Mouse (Mus musculus): ENCODE data around the gene Ly75.

Gene Ly75

GRCm38 (mm10) chr2:60322031-60322726 lies 60.9 kb downstream of the Ly75 start:
- DNase-seq (ENCODE audit: low spot score) = no peak

DNA sequence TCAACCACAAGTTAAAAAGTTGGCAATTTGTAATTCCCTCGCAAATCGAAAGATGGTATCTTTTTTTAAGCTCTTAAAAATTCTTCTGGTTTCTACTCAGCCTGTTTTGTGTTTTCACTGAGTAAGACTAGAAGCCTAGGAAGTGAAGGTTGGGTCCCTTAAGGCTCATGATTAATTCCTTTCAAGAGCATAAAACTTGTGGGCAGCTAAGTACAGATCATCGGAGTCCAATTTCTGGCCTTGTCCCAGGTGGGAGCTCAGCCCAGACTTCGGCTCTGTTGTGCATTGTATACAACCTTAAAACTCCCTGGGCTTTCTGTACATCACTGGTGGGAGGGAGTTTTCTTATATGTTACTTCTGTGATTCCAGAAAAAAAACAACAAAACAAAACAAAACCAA lies 79.3 kb downstream of the Ly75 start:
- no peak for DNase-seq (ENCODE audit: low spot score)

DNA sequence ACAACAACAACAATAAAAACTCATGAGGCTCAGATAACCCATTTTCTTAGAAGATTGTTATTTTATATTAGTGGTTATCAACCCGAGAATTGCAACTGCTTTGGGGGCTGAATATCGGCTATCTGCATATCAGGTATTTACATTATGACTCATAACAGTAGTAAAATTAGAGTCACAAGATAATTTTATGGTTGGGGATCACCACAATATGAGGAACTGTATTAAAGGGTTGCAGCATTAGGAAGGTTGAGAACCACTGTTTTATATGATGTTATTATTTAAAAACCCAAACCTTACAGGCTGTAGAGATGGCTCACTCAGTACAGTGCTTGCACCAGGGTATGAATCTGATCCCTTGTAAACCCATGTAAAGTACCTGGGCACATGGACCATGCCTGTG lies 83.8 kb downstream of the Ly75 start:
- no peak for DNase-seq (ENCODE audit: low spot score)

- no peak for DNase-seq (ENCODE audit: low spot score)
Observed at GRCm38 (mm10) chr2:60298266-60298665, 84.8 kb downstream of the Ly75 start.

DNA sequence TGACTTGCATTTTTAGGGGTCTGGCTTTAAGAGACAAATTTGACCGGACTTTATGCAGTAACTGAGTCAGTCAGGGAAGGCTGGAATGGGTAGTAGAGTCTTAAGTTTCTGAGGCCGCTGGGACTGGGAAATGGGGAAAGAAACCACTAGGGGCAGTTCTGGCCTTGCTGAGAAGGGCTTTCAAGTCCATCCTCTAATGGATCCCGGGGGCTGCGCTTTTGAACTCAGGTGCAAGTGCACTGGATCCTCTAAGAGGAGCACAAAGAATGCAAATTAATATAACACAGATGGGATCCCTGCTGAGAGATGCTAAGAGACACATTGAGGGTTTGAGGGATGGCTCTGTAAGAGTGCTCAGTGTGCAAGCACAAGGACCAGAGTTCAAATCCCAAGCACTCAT lies 91.7 kb downstream of the Ly75 start:
- DNase-seq (ENCODE audit: low spot score) = no peak

DNA sequence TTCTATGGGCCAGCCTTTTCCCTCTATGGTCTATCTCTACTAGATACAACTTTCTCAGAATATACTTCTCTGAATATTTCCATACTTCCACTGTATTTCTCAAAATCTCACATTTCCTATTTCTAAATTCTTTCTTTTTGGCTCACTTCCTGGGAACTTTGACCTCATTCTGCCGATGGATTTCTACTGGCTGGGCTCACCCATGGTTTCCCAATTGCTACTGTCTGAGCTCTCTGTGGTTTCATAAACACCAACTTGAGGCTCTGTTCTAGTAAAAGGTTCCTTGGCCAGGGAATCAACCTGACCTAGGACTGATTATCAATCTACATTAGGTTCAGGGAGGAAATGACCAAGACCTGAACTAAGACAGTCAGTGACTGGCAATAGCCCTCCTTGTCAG lies 93.7 kb downstream of the Ly75 start:
- DNase-seq (ENCODE audit: low spot score) = no peak

DNA sequence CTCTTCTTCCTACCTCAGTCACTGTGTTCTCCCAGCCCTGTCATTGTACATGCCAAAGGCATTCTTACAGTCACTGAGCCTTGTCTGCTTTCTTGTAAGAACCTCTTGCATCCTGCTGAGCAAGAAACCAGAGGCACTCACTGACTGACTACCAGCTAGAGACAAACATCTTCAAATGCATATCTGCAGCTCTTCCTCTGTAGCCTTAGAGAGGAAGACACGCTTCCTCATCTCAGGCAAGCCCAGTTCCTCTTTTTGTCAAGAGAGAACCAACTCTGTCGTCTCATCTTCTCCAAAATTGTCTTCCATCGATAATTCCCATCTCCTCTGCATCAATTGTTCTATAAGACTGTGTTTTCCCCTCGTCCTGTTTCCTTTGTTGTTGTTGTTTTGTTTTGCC lies 94.5 kb downstream of the Ly75 start:
- no peak for DNase-seq (ENCODE audit: low spot score)

DNA sequence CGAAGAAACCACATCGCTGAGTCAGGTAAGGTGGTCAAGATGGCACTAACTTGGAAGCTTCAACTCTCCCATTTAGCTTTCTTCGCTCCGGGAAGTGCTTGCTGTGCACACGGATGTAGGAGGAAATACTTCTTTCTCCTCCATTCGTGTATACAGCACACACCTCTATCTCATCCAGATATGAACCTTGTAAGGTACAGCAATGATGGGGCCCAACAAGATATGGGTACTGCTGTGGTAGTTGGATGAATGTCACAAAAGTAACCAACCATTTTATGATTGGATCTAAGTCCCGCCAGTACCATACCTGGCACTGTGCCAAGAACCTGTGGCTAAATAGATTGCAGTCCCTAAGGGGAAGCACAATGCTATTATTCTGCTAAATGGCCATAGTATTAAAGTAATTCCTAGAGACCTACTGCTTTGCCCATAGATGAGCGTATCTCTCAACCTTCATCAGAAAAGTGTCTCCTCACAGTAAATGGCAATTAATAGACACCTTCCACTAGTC lies 97.9 kb downstream of the Ly75 start:
- DNase-seq (ENCODE audit: low spot score) = no peak

- DNase-seq (ENCODE audit: low spot score) = no peak
Observed at GRCm38 (mm10) chr2:60284467-60284821, 98.7 kb downstream of the Ly75 start, which contains the start of gene Cd302. Gene Cd302, minus strand, starts transcription at chr2:60284488.

- peak; percentile 69 for DNase-seq (ENCODE audit: low spot score)
Observed at GRCm38 (mm10) chr2:60283751-60284466, 99.2 kb downstream of the Ly75 start.

DNA sequence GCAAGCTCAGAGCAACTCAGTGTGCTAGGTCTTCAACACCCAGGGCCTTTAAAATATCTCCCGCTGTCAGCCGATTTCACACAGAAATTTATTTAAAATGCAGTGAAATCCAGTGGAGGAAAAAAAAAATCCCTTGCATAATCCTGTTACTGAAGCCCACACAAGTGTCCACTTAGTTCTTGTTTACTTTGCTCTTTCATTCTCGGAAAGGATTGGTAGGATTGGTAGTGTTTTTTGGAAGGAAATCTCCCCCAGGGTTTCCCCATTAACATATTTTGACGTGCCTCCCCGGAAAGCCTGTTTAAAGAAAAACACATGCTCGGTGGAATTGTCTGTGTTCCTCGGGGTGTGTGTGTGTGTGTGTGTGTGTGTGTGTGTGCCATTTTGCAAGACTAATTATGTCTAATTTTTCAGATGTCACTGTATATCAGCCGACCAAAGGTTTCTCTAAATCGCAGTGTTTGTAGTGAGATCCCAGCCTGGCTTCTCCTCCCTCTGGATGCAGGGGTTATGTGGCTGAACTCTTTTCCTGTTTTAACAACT lies 99.8 kb downstream of the Ly75 start:
- DNase-seq (ENCODE audit: low spot score) = no peak

DNA sequence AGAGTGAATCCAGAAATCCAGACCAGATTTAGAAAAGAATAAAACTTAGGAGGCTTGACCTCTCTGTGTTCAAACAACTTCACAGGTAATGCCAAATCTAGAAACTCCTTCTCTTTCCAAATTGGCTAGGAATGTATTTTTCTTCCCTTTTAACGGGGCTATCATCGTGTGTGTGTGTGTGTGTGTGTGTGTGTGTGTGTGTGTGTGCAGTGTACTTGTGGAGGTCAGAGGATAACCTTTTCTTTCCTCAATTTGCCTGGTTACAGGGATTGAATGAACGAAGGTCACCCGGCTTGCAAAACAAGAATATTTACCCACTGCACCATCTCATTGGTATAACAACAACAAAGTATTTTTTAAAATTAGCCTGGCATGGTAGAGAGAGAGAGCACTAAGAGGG lies 100.5 kb downstream of the Ly75 start:
- DNase-seq (ENCODE audit: low spot score) = no peak

DNA sequence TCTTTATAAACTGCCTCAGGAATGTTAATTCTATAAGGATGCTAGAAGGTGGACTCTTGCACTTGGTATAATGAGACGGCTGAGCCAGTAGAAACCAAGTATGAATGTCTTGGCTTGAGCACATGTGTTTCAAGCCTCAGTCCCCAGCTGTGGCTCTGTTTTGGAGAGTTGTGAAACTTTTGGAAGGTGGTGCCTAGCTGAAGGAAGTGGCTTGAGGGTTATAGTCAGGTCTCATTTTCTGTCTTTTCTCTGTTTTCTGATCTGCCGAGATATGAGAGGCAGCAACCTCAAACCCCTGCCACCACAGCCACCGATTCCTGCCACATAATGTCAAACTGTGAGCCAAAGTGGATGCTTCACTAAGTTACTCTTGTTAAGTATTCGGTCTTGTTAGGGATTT lies 104.5 kb downstream of the Ly75 start:
- DNase-seq (ENCODE audit: low spot score) = no peak

DNA sequence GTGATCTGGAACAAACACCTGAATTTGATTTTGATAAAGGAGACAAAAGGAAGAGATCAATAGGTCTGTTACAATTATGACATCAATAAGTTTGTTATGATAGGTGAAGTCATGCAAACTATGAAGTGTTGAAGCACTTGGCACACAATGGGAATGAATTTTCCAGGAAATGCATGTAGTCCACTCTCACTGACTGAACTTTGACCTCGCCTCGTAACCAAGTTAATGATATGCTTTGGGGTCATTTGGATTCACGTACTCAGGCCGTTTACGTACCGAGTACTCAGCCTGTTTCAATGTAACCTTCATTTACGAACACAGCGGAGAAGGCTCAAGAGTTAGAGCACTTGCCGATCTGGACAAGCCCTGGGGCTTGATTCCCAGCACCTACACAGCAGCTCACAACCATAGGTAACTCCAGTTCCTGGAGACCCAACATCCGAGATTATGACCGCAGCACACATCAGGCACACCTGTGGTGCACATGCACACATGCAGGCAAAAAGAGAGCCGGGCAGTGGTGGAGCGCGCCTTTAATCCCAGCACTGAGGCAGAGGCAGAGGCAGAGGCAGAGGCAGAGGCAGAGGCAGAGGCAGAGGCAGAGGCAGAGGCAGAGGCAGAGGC lies 113.1 kb downstream of the Ly75 start:
- DNase-seq (ENCODE audit: low spot score) = no peak

DNA sequence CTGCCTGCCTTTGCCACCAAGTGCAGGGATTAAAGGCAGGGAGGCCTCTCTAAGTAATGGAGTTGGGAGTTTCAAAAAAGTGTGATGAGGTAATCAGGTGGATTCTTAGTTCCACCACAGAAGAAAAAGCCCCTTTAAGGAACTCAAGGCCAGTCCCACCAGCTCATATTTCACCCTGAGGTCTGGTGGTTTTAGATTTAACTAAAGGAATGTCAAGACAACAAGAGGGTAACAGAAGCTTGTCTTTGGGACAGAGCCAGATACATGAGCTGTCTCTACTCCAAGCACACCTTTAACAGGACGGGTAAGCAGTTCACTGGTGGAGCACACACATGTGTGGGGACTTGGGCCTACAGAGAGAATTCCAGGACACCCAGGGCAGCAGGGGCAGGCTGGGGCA lies 115.5 kb downstream of the Ly75 start:
- no peak for DNase-seq (ENCODE audit: low spot score)

- DNase-seq (ENCODE audit: low spot score) = no peak
Observed at GRCm38 (mm10) chr2:60260621-60261350, 122.3 kb downstream of the Ly75 start.

- no peak for DNase-seq (ENCODE audit: low spot score)
Observed at GRCm38 (mm10) chr2:60259186-60259585, 123.9 kb downstream of the Ly75 start.

DNA sequence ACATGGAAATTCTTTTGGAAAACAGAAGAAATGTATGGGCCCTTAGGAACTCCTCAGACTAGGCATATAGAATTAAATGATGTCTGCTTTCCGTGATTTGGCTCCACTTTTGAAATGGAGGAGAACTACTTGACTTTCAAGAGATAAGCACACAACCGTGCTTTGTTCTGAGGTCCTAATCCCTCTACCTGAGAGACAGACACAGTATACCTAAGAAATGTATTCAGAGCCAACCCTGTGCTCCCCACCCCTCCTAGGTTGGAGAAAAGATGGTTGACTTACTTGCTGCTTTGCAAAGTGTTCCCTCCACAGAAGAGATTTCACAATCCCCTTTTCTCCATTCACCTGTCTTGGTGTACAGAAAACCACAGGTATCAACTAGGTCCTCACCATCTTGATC lies 126.4 kb downstream of the Ly75 start:
- no peak for DNase-seq (ENCODE audit: low spot score)

GRCm38 (mm10) chr2:60253506-60253905 lies 129.6 kb downstream of the Ly75 start:
- no peak for DNase-seq (ENCODE audit: low spot score)

DNA sequence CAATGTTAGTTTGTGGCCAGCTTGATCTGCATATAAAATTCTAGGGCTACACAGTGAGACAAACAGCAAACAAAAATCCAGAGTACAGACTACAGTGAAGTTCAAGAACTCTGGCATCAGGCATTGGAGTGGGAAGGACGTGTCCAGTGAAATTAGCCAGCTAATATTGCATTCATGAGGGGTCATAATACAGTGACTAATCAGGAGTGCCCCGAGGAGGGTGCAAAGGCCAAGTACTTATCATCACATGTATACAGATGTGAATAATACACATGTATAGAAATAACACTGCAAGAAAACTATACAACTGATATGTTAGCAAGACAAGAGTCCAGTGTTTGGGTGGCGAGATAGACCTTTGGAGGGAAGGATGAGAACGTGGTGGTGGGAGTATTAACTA lies 130.3 kb downstream of the Ly75 start:
- DNase-seq (ENCODE audit: low spot score) = no peak

Data from ovary, adult 18-20 months (tissue).